Mouse (Mus musculus): Measurements from ENCODE around the gene Hspb6. TPM values are rescaled to one million over a fixed set of nuclear protein-coding genes. Genes with fewer than 3 reads are reported as not detected.

Hspb6 gene
- total and polyA plus RNA-seq, 3 experiments: 0.79 to 6.0 (median 2.3) TPM

DNA sequence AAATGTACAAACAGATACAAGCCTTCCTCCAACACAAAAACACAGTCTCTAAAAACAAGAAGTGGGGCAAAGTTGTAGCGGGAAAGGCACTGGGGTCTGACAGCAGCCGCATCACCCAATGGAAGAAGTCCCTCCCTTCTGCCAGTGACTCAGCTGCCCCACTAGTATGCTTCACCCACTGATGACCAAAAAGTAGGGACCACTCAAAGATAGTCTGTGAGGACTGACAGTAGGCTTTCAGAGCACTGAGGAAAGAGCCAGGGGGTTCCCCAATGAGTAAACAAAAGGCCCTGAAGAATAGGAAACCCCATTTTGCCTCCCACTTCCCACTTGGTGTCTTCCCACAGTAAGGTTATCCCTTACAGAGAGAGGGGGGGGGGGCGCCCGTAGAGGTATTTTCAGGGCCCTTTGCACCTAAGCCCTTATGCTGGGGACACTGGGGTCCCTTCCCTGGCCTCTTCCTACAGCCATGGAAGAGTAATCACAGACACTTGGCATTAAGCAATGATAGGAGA, 42.6 kb downstream of the Hspb6 start (continued):
- peak; percentile 81 for TF ChIP-seq IRF4 (IDR thresholded peaks at IDR 0.05; ENCODE audit: low read depth, low read length)
- TF ChIP-seq NRF1 (IDR thresholded peaks at IDR 0.05; ENCODE audit: low read depth, low read length): no peak
- no peak for TF ChIP-seq MEF2A (IDR thresholded peaks at IDR 0.05; ENCODE audit: borderline replicate concordance, low read depth, low read length)
- no peak for TF ChIP-seq CTCF (conservative IDR thresholded peaks at IDR 0.05 in 1 of 2, IDR thresholded peaks at IDR 0.05 in 1 of 2; ENCODE audit: low read depth in 2 of 2, low read length in 2 of 2)
- TF ChIP-seq TCF12 (IDR thresholded peaks at IDR 0.05; ENCODE audit: low read depth, low read length): 0 out of 2 replicates have a peak, but pooled peaks have one; percentile 36
- no peak; the same call in 1 of the 2 replicates for TF ChIP-seq MAFK (IDR thresholded peaks at IDR 0.05; ENCODE audit: insufficient replicate concordance, low read length)
- TF ChIP-seq USF1 (IDR thresholded peaks at IDR 0.05; ENCODE audit: low read depth, low read length): no peak

DNA sequence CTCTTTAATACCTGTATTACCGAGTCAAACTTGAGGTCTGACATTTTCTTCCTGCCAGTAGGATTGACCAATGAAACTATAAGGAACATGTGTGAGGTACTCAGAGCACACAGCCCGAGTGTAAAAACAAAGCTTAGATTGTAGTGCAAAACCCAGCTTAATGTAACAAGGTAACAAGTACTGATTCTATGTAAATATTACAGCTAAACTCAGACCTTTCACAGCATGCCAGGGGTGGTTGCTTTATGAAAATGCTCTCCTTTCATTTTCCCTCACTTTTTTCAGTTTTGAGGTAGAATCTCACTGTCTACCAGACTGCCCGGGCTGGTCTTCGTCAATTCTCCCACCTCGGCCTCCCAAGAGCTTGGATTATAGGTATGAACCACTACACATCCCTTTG, 44.1 kb downstream of the Hspb6 start:
- Histone ChIP-seq H3K4me2 (ENCODE audit: insufficient read depth, low read depth, poor library complexity, severe bottlenecking) (peak overlapping the region; percentile 59), H3K27ac (ENCODE audit: insufficient read depth, low read depth) (peak overlapping the region; percentile 100; the same call in 1 of the 2 replicates), H3K4me3 (replicated peaks in 1 of 3; ENCODE audit: low read depth in 2 of 3, low read length in 2 of 3, poor library complexity in 1 of 3) (no peak overlapping the region), H3K4me1 (ENCODE audit: control insufficient read depth in 1 of 2, insufficient read depth in 2 of 2) (peaks cover 16 to 39% of the 10 kb centered on the region in 2 experiments), H3K36me3 (replicated peaks in 1 of 2; ENCODE audit: control insufficient read depth in 1 of 2, insufficient read depth in 1 of 2, low read length in 1 of 2) (peaks cover 0 to 4% of the 10 kb centered on the region in 2 experiments), H3K9ac (ENCODE audit: insufficient read depth, low read depth) (peak overlapping the region; percentile 46), H3K9me3 (replicated peaks; ENCODE audit: low read length) (peaks cover 3% of the 10 kb centered on the region), H3K27me3 (replicated peaks) (no peaks in the 10 kb centered on the region), H3K79me2 (replicated peaks; ENCODE audit: control insufficient read depth, extremely low read depth, insufficient read depth, poor library complexity, severe bottlenecking) (peaks cover 19% of the 10 kb centered on the region)
- 0 out of 2 replicates have a peak, but pooled peaks have one; percentile 33 for TF ChIP-seq TCF12 (IDR thresholded peaks at IDR 0.05; ENCODE audit: low read depth, low read length)
- TF ChIP-seq SIN3A (IDR thresholded peaks at IDR 0.05; ENCODE audit: low read length): peak; percentile 32; the same call in 1 of the 2 replicates
- TF ChIP-seq EP300 (IDR thresholded peaks at IDR 0.05; ENCODE audit: low read length): peak; percentile 67
- no peak for TF ChIP-seq CHD1 (IDR thresholded peaks at IDR 0.05; ENCODE audit: low read depth, low read length)
- no peak for TF ChIP-seq RCOR1 (conservative IDR thresholded peaks at IDR 0.05; ENCODE audit: low read depth, low read length)
- TF ChIP-seq BHLHE40 (IDR thresholded peaks at IDR 0.05; ENCODE audit: low read depth, low read length): 0 out of 2 replicates have a peak, but pooled peaks have one; percentile 19
- TF ChIP-seq PAX5 (IDR thresholded peaks at IDR 0.05; ENCODE audit: low read length): no peak
- TF ChIP-seq MAFK (IDR thresholded peaks at IDR 0.05; ENCODE audit: insufficient replicate concordance, low read length): 0 out of 2 replicates have a peak, but pooled peaks have one; percentile 16
- TF ChIP-seq MAX (IDR thresholded peaks at IDR 0.05; ENCODE audit: low read length): peak; percentile 52; the same call in 1 of the 2 replicates
- 0 out of 2 replicates have a peak, but pooled peaks have one; percentile 27 for TF ChIP-seq MXI1 (IDR thresholded peaks at IDR 0.05; ENCODE audit: low read depth, low read length)
- TF ChIP-seq ZNF384 (IDR thresholded peaks at IDR 0.05; ENCODE audit: low read depth, low read length): peak; percentile 35; the same call in 1 of the 2 replicates
- TF ChIP-seq IRF4 (IDR thresholded peaks at IDR 0.05; ENCODE audit: low read depth, low read length): peak; percentile 65
- DNase-seq (ENCODE audit: extremely low read depth): no peak
- in situ Hi-C loops (cut with MboI; ENCODE audit: low pct_ligation_motif_present, low pct_unique_long_range_greater_than_20kb, low sequenced_read_pairs): no loop called here
- dilution Hi-C loops (cut with MboI; ENCODE audit: extremely low pct_ligation_motif_present, extremely low pct_unique_long_range_greater_than_20kb, low sequenced_read_pairs): no loop called here

DNA sequence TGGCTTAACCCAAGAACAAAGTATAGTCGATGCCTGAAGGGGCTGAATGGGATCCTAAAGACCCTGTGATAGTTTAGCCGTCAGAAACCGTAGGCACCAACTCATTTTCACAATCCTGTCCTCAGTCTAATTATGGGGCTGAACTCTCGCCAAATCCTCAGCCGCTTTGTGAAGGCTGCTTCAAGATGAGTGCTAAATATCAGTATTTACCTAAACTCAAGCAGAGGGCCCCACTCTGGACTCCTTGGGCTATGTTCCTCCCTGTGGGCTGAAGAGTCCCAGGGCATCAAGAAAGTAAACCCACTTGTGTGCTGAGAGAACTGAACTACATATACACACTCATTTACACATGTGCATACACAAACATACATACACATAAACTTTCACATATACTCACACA, 44.8 kb downstream of the Hspb6 start:
- dilution Hi-C loops (cut with MboI; ENCODE audit: extremely low pct_ligation_motif_present, extremely low pct_unique_long_range_greater_than_20kb, low sequenced_read_pairs) (no loop called here), in situ Hi-C loops (cut with MboI; ENCODE audit: low pct_ligation_motif_present, low pct_unique_long_range_greater_than_20kb, low sequenced_read_pairs) (no loop called here)
- peak overlapping the region; percentile 17; the same call in 1 of the 2 replicates for H3K9ac ChIP-seq (ENCODE audit: insufficient read depth, low read depth)
- no peak for DNase-seq (ENCODE audit: extremely low read depth)
- peaks cover 16 to 39% of the 10 kb centered on the region in 2 experiments for H3K4me1 ChIP-seq (ENCODE audit: control insufficient read depth in 1 of 2, insufficient read depth in 2 of 2)
- peaks cover 3% of the 10 kb centered on the region for H3K9me3 ChIP-seq (replicated peaks; ENCODE audit: low read length)
- H3K79me2 ChIP-seq (replicated peaks; ENCODE audit: control insufficient read depth, extremely low read depth, insufficient read depth, poor library complexity, severe bottlenecking): peaks cover 12% of the 10 kb centered on the region
- H3K27ac ChIP-seq (ENCODE audit: insufficient read depth, low read depth): peak overlapping the region; percentile 9; the same call in 1 of the 2 replicates
- H3K4me2 ChIP-seq (ENCODE audit: insufficient read depth, low read depth, poor library complexity, severe bottlenecking): 0 out of 2 replicates have a peak overlapping the region, but pooled peaks have one; percentile 59
- TF ChIP-seq CTCF (conservative IDR thresholded peaks at IDR 0.05 in 1 of 2, IDR thresholded peaks at IDR 0.05 in 1 of 2; ENCODE audit: low read depth in 2 of 2, low read length in 2 of 2): no peak
- TF ChIP-seq BHLHE40 (IDR thresholded peaks at IDR 0.05; ENCODE audit: low read depth, low read length): no peak
- TF ChIP-seq TBP (conservative IDR thresholded peaks at IDR 0.05; ENCODE audit: low read depth, low read length): no peak
- no peak for TF ChIP-seq CHD1 (IDR thresholded peaks at IDR 0.05; ENCODE audit: low read depth, low read length)
- H3K4me3 ChIP-seq (replicated peaks in 1 of 3; ENCODE audit: low read depth in 2 of 3, low read length in 2 of 3, poor library complexity in 1 of 3): no peak overlapping the region
- H3K27me3 ChIP-seq (replicated peaks): no peaks in the 10 kb centered on the region
- peaks cover 0 to 4% of the 10 kb centered on the region in 2 experiments for H3K36me3 ChIP-seq (replicated peaks in 1 of 2; ENCODE audit: control insufficient read depth in 1 of 2, insufficient read depth in 1 of 2, low read length in 1 of 2)

Measured in CH12.LX (cell line).